Mouse (Mus musculus) cerebellum, adult 9-11 months (tissue): Measurements from ENCODE around the gene Hspa1a.
"Not testable (repeated sequence)": the region's sequence is repeated elsewhere in the genome, so short reads cannot be mapped to it uniquely, and the experiment has no call there.

Experiments used
- DNase-seq: peaks from one replicate; pipeline ENCODE4 v3.0.0; 2022

Hspa1a gene

DNA sequence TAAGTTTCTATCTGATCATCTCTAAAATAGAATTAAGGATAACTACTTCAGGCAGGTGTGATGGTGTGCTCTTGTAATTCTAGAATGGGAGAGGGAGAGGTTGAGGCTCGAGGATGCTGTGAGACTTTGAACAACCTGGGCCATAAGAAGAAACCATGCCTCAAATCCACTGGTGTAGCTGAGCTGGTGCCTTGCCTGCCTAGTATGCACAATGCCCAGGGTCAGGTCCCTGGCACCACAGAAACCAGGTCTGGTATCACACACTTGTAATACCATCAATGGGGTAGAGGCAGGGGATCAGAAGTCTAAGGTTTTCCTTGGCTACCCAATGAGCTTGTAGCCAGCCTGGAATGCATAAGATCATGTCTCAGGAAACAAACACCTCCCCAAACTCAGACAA lies 9.1 kb downstream of the Hspa1a start:
- DNase-seq, result no peak

DNA sequence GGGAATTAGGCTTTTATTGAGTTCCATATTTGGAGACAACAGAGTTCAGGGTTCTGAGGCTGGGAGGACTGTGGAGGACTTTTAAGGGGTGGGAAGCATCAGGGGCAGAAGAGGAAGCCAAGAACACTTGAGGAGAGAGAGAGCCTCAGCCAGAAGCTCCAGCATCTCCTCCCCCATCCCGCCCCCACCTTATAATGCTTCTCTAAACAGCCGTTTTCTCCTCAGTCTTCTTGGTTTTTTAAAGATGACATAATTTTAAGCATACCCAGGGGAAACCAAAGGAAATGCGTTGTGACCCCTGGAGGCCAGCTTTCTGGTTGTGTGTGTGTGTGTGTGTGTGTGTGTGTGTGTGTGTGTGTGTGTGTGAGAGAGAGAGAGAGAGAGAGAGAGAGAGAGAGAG lies 9.8 kb downstream of the Hspa1a start:
- no peak for DNase-seq

DNA sequence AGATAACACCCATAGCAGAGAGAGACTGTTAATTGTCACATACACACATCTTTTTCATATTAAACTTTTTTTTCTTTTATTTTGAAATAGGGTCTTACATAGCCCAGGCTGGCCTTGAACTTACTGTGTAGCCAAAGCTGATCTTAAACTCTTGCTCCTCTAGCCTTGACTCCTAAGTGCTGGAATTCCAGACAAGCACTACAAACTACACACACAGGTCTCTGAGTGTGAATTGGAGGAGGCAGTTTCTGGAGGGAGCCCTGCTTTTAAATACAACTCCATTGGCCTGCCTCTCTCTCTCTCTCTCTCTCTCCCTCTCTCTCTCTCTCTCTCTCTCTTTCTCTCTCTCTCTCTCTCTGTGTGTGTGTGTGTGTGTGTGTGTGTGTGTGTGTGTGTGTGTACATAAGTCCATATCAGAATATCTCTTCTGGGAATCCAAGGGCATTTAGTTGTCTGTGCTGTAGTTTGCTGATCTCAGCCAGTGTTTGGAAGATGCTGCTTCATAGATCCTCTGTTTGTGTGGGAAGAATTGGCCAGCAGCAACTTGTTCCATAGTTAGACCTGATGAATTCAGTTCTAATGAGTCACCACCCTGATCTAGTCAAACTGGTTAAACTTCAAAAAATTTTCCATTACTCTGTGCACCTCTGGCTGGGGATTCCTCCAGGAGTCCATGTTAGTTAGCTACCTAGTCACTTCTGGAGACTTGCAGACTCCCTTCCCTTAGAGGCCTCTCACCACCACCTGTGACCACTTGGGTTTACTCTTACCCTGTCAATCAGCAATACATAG lies 11.1 kb downstream of the Hspa1a start:
- no peak for DNase-seq

DNA sequence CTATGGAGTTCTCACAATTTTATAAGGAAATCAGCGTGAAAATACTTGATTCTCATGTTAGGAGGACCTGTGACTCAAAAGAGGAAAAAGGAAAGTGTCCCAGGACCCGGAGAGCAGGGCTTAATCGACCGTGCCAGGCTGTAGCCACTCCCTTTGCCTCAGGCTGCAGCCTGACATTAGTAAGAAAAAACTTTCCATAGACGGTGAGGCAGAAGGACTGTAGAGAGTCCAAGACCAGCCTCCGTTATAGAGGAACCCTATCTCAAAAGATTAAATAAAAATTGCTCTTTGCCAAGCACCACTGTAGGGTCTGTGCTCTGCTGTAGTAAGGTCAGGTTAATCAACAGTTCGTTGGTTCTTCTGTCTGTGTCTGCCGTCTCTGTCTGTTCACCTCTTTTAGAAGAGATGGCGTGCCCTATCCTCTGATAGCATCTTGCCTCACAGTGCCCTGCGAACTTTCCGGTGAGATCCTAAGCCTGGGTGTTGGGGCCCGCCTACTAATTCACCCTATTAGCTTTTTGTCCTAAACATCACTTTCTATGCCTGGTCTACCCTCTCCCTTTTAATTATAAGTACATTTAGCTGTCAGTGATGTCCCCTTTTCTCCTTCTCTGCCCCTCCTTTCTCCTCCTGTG lies 12.0 kb downstream of the Hspa1a start:
- no peak for DNase-seq

DNA sequence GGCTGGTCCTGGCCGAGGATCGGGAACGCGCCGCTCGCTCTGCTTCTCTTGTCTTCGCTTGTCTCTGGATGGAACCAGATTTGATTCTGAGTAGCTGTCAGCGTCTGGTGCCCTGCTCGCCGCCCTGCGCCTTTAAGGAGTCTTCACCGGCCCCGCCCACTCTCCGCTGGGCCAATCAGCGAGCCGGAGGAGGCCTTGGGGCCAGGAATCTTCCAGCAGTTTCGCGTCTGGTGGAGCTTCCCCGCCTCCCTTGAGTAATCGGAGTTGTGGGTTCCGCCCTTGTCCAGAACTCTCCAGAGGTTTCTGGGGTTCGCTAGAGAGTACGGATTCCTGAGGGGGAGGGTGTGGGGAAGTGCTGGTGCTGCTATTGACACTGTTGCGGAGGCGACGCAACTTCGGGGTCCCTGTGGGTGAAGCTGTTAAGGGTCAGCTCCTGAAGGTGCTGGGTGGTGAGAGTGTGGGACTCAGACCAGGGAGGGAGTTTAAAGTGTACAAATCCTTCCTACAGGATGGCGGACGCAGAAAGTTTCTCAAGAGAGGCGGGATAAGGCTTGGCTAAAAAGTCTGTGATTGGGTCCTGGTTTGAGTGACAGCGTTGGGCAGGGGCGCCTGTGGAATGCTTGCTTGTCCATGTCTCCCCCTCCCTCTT lies 12.7 kb downstream of the Hspa1a start, which contains the start of gene Hspa1b:
Gene Hspa1b, minus strand, starts transcription at position 109 of the 649 bp plus-strand sequence.
- DNase-seq, result peak; percentile 84

DNA sequence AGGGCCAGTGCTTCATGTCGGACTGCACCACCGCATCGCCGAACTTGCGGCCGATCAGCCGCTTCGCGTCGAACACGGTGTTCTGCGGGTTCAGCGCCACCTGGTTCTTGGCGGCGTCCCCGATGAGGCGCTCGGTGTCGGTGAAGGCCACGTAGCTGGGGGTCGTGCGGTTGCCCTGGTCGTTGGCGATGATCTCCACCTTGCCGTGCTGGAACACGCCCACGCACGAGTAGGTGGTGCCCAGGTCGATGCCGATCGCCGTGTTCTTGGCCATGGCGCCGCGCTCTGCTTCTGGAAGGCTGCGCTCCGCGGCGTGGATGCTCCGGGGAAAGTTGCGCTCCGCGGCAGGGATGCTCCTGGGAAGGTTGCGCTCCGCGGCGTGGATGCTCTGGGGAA lies 13.2 kb downstream of the Hspa1a start:
- not testable (repeated sequence) for DNase-seq

DNA sequence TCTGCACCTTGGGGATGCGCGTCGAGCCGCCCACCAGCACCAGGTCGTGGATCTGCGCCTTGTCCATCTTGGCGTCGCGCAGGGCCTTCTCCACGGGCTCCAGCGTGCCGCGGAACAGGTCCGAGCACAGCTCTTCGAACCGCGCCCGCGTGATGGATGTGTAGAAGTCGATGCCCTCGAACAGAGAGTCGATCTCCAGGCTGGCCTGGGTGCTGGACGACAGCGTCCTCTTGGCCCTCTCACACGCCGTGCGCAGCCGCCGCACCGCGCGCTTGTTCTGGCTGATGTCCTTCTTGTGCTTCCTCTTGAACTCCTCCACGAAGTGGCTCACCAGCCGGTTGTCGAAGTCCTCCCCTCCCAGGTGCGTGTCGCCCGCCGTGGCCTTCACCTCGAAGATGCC lies 14.0 kb downstream of the Hspa1a start:
- DNase-seq, result not testable (repeated sequence)

DNA sequence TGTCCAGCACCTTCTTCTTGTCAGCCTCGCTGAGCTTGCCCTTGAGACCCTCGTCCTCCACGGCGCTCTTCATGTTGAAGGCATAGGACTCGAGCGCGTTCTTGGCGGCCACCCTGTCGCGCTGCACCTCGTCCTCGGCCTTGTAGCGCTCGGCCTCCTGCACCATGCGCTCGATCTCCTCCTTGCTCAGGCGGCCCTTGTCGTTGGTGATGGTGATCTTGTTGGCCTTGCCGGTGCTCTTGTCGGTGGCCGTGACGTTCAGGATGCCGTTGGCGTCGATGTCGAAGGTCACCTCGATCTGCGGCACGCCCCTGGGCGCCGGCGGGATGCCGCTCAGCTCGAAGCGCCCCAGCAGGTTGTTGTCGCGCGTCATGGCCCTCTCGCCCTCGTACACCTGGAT lies 14.7 kb downstream of the Hspa1a start:
- not testable (repeated sequence) for DNase-seq

DNA sequence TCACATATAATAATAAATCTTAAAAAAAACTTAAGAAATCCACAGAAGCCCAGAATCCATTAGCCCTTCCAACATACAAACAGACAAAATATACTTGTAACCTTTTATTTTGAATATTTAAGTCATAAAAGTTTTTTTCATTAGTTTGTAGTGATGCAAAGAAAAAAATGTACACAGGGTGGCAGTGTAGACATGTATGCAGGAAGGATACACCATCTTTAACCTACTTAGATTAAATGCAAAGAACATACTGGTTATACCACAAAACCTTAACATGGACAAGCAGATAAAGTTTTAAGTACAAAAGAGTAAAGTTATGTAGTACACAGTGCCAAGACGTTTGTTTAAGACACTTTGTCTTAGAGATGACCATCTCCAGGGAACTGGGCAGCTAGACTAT lies 15.6 kb downstream of the Hspa1a start:
- no peak for DNase-seq

DNA sequence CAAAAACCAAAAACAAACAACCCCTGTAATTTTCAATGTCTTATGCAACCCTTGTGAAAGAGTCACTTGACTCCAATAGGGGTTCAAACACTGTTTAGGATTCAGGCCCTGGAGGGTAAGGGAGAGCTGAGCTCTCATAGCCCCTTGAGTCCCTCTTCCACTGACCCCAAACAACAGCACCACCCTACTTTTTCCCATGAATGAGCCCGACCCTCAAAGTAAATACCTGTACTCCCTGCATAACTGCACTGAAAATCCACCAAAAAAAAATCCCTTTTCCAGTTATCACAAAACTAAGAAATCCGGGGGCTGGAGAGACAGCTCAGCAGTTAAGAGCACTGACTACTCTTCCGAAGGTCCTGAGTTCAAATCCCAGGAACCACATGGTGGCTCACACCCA lies 16.1 kb downstream of the Hspa1a start:
- DNase-seq, result no peak

DNA sequence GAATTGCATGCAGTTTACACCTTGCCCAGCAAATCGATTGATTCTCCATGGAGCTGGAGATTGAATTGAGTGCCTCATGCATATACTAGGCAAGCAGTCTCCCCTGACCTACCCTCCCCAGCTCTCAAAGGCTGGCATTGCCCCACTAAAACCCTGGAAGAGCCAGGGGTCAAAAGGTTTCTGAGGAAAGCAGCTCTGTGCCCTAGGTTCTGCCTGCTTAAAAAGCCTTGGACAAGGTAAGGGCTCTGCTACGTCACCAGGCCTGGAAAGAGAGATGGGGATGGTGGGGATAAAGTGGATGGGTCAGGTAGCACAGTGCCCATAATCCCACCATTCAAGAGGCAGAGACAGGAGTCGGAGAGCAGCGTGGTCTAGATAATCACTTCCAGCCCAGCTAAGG lies 17.1 kb downstream of the Hspa1a start:
- DNase-seq, result no peak

DNA sequence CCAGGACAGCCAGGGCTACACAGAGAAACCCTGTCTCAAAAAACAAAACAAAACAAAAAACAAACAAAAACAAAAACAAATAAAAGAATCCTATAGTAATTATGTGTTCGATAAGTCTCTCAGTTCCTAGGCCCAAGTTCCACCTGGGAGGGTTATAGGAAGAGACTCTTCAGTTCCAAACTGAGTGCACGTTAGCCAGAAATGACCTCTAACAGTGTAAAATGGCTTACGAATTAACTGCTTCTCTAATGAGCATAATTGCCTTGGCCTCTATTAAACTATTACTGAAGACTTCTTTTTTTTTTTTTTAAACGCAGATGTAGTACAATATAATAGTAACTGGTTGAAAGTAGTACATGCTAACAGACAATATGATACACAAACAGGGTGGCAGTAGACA lies 18.1 kb downstream of the Hspa1a start:
- no peak for DNase-seq

DNA sequence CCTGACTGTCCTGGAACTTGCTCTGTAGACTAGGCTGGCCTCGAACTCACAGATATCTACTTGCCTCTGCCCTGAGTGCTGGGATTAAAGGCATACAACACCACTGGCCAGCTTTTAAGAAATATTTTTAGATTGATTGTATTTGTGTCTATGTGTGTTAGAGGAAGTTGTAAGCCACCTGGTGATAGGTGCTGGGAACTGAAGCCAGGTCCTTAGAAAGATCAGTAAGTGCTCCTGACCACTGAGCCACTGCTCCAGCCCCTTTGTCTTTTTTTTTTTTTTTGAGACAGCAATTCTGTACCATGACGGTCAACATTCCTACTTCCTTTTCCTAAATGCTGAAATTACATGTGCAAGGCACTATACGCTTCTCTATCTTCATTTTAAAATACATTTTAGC lies 18.7 kb downstream of the Hspa1a start:
- no peak for DNase-seq

DNA sequence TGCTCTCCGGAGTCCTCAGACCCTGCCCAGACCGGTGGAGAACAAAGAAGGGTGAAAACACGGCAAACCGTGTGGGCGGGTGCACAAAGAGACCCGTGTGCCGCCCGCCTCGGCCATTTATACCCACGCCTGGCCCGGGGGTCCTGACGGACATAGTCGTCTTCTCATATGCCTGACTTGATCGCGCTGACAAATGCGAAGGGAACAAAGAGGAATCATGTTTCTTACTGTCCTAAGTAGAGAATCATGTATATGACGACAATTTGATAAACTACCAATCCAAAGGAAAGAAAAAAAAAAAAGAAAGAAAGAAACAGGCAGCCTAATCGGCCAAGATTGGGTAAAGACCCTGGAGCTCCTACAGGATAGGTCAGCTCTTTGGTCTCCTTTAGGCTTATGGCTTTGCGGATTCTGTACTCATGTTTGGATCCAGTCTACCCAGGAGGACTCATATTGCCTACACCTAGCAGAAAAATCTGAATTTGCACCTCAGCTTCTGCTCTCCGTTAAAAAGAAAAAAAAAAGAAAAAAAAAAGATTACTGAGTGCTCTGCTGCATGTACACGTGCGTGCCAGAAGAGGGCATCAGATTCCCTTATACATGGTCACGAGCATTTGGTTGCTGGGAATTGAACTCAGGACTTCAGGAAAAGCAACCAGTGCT lies 19.4 kb downstream of the Hspa1a start:
- DNase-seq, result peak; percentile 72

DNA sequence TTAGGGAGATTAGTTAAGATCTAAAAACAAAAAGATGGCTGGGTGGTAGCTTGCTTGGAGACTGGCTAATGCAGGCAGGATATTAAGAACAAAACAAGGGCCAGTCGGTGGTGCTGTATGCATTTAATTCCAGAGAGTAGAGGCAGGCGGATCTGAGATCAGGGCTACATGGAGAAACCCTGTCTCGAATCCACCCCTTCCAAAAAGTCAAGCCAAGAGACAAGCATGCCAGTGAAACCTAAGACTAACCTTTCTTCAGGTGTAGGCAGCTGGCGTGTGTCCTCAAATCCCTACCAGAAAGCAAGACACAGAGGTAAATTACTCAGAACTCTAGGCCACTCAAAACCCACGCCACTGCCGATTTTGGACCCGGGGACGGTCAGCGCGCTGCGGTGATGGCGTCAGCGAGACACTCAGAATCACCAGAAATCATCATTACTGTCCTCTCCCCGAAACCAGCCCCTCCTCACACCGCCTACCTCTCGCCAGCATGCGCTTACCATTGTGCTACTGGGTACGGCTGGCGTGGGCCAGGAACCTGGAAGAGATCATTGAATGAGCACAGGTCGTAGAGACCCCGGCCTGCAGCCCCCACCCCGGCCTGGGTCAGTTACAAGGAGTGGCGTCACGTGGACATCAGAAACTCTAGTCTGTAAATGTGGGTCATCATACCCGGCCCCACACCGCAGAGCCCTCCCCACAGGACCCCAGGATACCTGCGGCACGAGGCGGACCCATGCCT lies 20.1 kb downstream of the Hspa1a start:
- DNase-seq, result peak; percentile 78

DNA sequence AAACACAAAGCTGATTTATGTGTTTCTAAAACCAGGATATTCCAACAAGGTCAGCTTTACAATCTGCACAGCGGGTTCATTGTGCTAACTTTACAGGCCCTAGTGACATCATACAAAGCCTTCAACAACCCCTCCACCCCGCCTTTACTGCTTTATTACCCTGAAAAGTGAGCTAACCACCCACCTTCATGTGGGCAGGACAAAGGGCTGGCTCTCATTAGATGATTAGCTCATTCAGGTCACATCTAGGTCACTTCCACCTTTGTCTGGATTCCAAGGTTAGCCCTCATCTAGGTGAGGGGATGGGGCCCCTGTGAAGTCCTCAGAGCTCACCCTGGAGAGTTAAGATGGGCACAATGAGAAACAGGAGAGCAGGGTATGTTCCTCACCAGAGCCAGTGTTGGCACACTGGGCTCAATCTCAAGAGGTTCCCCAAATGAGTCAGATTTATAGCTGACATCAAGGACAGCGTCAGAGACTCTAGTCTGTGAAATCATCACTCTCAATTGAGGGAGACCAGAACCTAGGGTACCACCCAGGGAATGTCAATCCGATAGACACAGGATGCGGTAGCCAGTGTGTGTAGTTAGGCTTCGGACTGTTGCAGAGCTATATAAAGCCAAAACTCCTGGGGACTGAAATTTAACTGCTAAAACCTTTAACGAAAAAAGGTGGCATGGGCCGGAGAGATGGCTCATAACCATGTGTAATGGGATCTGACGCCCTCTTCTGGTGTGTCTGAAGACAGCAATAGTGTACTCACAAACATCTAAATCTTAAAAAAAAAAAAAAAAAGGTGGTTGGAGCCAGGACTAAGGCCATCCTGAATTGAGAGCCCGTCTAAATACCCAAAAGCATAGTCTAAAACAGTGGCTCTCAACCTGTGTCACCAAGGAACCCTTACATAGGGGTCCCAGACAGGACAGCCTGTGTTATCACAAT lies 21.2 kb downstream of the Hspa1a start:
- DNase-seq, result peak; percentile 20

DNA sequence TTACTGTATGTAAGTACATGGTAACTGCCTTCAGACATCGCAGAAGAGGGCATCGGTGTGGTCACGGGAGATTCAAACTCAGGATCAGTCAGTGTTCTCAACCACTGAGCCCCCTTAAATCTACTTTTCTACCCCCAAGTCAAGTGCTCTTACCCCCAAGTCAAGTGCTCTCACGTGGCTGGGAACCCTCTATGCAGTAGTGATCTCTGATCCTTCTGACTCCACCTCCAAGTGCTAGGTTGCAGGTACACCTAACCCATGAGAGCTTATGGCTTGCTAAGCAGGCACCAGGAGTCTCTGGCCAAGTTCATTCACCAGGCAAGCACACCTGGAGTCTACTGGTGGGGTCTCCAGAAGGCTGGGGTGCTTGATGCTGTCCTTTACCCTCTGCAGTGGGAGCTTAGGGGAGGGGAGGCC lies 22.4 kb downstream of the Hspa1a start:
- DNase-seq, result no peak

DNA sequence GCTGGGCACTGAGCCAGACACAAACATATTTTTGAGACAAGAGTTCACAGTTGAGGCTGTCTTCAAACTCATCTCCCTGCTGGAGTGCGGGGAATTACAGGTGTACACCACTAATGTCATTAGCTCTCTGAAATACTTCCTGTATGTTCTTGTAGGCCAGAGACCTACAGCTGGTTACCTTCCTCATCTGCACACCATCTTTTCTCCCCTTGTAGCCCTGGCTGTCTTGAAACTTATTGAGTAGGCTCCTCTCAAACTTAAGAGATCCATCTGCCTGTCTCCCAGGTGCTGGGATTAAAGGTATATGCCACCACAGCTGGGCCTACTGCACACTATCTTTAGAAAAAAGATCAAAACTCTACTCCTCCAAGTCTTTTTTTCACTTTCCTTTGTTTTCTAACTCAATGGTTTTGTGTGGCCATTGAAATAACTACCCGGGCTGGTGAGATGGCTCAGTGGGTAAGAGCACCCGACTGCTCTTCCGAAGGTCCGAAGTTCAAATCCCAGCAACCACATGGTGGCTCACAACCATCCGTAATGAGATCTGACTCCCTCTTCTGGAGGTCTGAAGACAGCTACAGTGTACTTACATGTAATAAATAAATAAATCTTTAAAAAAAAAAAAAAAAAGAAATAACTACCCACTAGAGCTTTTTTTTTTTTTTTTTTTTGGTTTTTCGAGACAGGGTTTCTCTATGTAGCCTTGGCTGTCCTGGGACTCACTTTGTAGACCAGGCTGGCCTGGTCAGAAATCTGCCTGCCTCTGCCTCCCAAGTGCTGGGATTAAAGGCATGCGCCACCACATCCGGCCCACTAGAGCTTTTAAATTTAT lies 23.0 kb downstream of the Hspa1a start:
- not testable (repeated sequence) for DNase-seq

DNA sequence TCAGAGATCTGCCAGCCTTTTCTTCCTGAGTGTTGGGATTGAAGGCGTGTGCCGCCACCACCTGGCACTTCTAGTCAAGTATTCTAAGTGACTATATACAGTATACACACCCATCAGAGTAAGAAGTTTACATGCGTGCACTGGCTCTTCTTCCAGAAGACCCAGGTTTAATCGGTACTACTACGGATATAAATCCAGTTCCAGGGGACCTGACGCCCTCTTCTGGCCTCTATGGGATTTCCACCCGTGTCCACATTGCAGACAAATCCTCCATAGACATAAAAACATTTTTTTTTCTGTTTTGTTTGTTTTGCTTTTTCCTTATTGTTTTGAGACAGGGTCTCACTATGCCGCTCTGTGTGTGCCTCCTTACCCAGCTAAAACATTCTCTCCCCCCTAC lies 24.4 kb downstream of the Hspa1a start:
- DNase-seq, result no peak

DNA sequence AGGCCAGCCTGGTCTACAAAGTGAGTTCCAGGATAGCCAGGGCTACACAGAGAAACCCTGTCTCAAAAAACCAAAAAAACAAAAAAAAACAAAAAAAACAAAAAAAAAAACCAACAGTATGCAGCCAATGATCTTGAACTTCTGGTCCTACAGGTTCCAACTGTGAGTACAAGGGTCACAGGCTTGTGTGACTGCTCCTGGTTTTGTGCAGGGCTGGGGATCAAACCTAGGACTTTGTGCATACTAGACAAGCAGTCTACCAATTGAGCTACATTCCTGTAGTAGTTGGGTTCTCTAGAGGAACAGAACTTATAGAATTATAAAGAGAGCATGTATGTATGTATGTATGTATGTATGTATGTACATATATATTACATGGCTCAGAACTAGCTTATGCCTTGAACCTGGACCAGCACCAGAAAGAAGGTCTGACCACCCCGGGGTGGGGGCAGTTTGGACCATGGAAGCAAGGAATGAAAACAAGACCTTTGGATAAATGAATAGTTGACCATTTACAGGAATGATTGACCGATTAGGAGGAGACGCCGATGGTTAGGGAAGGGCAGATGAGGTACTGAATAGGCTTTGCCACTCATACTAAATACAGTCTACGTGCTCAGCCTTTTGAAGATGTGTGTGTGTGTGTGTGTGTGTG lies 25.3 kb downstream of the Hspa1a start:
- DNase-seq, result no peak
